ENCODE assay signal across 22 mouse cellular contexts in genomic region chr11:96411934-96412333, GRCm38 (mm10). TPM values are rescaled to one million over a fixed set of nuclear protein-coding genes. Genes with fewer than 3 reads are reported as not detected.
DNase-seq lines count a peak whose midpoint lies in the region; ATAC-seq and TF ChIP-seq lines count a peak whose summit lies in the region.
"Had no signal": no experiment of that assay in that cellular context is flagged by ENCODE, and none has a peak within 500 bp of the region (broad histone marks: within the 10 kb centered on the region; RNA-seq: fewer than 3 reads in every experiment).

No protein-coding gene starts in this region.

- no peak for TF ChIP-seq EP300 in lung, postnatal 0 days (IDR thresholded peaks at IDR 0.05)

- H3K27me3 ChIP-seq in kidney, embryonic 15.5 days = peaks cover 3% of the 10 kb centered on the region; the same call in 1 of the 2 replicates
- H3K27me3 ChIP-seq in kidney, embryonic 16.5 days (ENCODE audit: insufficient read depth, low read length) = no peaks in the 10 kb centered on the region
- 0 out of 2 replicates have a peak, but pooled peaks cover 2% of the 10 kb centered on the region for H3K27me3 ChIP-seq in lung, postnatal 0 days (replicated peaks; ENCODE audit: insufficient read depth, low read length)
- H3K27me3 ChIP-seq: forebrain, embryonic 15.5 days; lung, embryonic 15.5 days had no signal

- peak overlapping the region; percentile 73 for H3K27ac ChIP-seq in kidney, embryonic 15.5 days
- H3K27ac ChIP-seq in kidney, embryonic 16.5 days (ENCODE audit: low read length) = no peak overlapping the region
- no peak overlapping the region for H3K27ac ChIP-seq in lung, postnatal 0 days (ENCODE audit: low read length)
- H3K27ac ChIP-seq: forebrain, embryonic 15.5 days; lung, embryonic 15.5 days had no signal

- peak; percentile 39; the same call in 1 of the 2 replicates for TF ChIP-seq CTCF in lung, postnatal 0 days (IDR thresholded peaks at IDR 0.05)

- no peaks in the 10 kb centered on the region for H3K36me3 ChIP-seq in kidney, embryonic 15.5 days
- H3K36me3 ChIP-seq in kidney, embryonic 16.5 days (ENCODE audit: insufficient read depth, low read length) = no peaks in the 10 kb centered on the region
- no peaks in the 10 kb centered on the region for H3K36me3 ChIP-seq in lung, postnatal 0 days (ENCODE audit: insufficient read depth, low read length)
- H3K36me3 ChIP-seq: forebrain, embryonic 15.5 days; lung, embryonic 15.5 days had no signal

- no peak overlapping the region for H3K9ac ChIP-seq in kidney, embryonic 15.5 days
- no peak overlapping the region for H3K9ac ChIP-seq in kidney, embryonic 16.5 days (replicated peaks; ENCODE audit: low read length)
- H3K9ac ChIP-seq in lung, postnatal 0 days (replicated peaks; ENCODE audit: low read depth) = no peak overlapping the region
- H3K9ac ChIP-seq: forebrain, embryonic 15.5 days; lung, embryonic 15.5 days had no signal

- no peak overlapping the region for H3K4me3 ChIP-seq in kidney, embryonic 15.5 days (replicated peaks)
- H3K4me3 ChIP-seq in kidney, embryonic 16.5 days (ENCODE audit: low read length) = no peak overlapping the region
- H3K4me3 ChIP-seq in lung, postnatal 0 days (ENCODE audit: low read depth, low read length) = no peak overlapping the region
- H3K4me3 ChIP-seq: forebrain, embryonic 15.5 days; lung, embryonic 15.5 days; megakaryocyte, embryonic 14.5 days had no signal

- no peak overlapping the region for H3K4me2 ChIP-seq in kidney, embryonic 15.5 days
- H3K4me2 ChIP-seq in kidney, embryonic 16.5 days (replicated peaks; ENCODE audit: low read depth, low read length) = no peak overlapping the region
- no peak overlapping the region for H3K4me2 ChIP-seq in lung, postnatal 0 days (replicated peaks; ENCODE audit: low read depth, low read length)
- H3K4me2 ChIP-seq: forebrain, embryonic 15.5 days; lung, embryonic 15.5 days had no signal

- ATAC-seq in kidney, embryonic 15.5 days (replicated peaks; ENCODE audit: low FRiP score) = no peak
- ATAC-seq in kidney, embryonic 16.5 days (ENCODE audit: low FRiP score, low TSS enrichment) = no peak
- ATAC-seq in lung, postnatal 0 days = no peak
- ATAC-seq: forebrain, embryonic 15.5 days; midbrain, embryonic 16.5 days had no signal

- 79% methylated on average over 4 of the region's 4 CpGs for WGBS in kidney, embryonic 15.5 days
- 77% methylated on average over 4 of the region's 4 CpGs for WGBS in kidney, embryonic 16.5 days
- 64% methylated on average over 4 of the region's 4 CpGs for WGBS in lung, postnatal 0 days

- no peak for DNase-seq in lung, postnatal 0 days (ENCODE audit: low spot score)
- DNase-seq in lung, postnatal 14 days = no peak
- peak; percentile 45 for DNase-seq in ZHBTc4 (ENCODE audit: low read depth, low spot score)
- DNase-seq in testis, postnatal 14 days (ENCODE audit: low spot score) = peak; percentile 52
- no peak for DNase-seq in adrenal gland, adult 2 months
- no peak for DNase-seq in ovary, postnatal 10 days (ENCODE audit: low spot score)
- DNase-seq: adrenal gland, postnatal 25 days; cerebellum, adult 8-10 months; heart, adult 11 months; kidney, postnatal 10 days; right cerebral cortex, postnatal 14 days; thymus, adult 2 months had no signal

- H3K4me1 ChIP-seq in kidney, embryonic 15.5 days = peaks cover 67% of the 10 kb centered on the region
- peaks cover 63% of the 10 kb centered on the region for H3K4me1 ChIP-seq in kidney, embryonic 16.5 days (ENCODE audit: insufficient read depth, low read length)
- H3K4me1 ChIP-seq in lung, postnatal 0 days (ENCODE audit: insufficient read depth, low read depth, low read length) = peaks cover 8% of the 10 kb centered on the region; the same call in 1 of the 2 replicates

- no peaks in the 10 kb centered on the region for H3K9me3 ChIP-seq in kidney, embryonic 15.5 days (replicated peaks)
- peaks cover 5% of the 10 kb centered on the region; the same call in 1 of the 2 replicates for H3K9me3 ChIP-seq in kidney, embryonic 16.5 days (ENCODE audit: low read length)
- no peaks in the 10 kb centered on the region for H3K9me3 ChIP-seq in lung, postnatal 0 days (ENCODE audit: low read length)
- H3K9me3 ChIP-seq: forebrain, embryonic 15.5 days; lung, embryonic 15.5 days had no signal

RNA-seq across cellular contexts. Expression of gene Hoxb1, which starts 46.4 kb away (rescaled TPM):
- 0.27 and 0.35 TPM in 2 replicates for polyA plus RNA-seq in kidney, embryonic 15.5 days (2015; fragmentation: Nextera tagmentation; extraction: Ambion mirVana)
- 0.08 and 0.12 TPM in 2 replicates for polyA plus RNA-seq in kidney, embryonic 16.5 days (2015; fragmentation: Nextera tagmentation; extraction: Ambion mirVana)
- not detected in 2 replicates for polyA plus RNA-seq in lung, postnatal 0 days (2015; fragmentation: Nextera tagmentation; extraction: Ambion mirVana)
- not detected for total RNA-seq in adrenal gland, adult 2 months (2021)
- polyA plus RNA-seq in adrenal gland, adult 2 months (2012; rRNA removed) = not detected in 2 replicates
- total RNA-seq: adrenal gland, postnatal 25 days; common myeloid progenitor, adult 5-6 weeks; hematopoietic stem cell, adult 5-6 weeks; left cerebral cortex, postnatal 10 days had no signal
- polyA plus RNA-seq: C2C12; forebrain, embryonic 15.5 days; lung, embryonic 15.5 days; midbrain, embryonic 16.5 days; thymus, adult 2 months had no signal

RNA-seq across cellular contexts. Expression of gene Skap1, which starts 52.5 kb away (rescaled TPM):
- polyA plus RNA-seq in kidney, embryonic 15.5 days (2015; fragmentation: Nextera tagmentation; extraction: Ambion mirVana) = 10.4 and 10.6 TPM in 2 replicates
- 10.1 and 12.3 TPM in 2 replicates for polyA plus RNA-seq in kidney, embryonic 16.5 days (2015; fragmentation: Nextera tagmentation; extraction: Ambion mirVana)
- 0.73 and 1.0 TPM in 2 replicates for polyA plus RNA-seq in lung, postnatal 0 days (2015; fragmentation: Nextera tagmentation; extraction: Ambion mirVana)
- 1 to 10 TPM; 5.5 to 6.5 TPM for total RNA-seq in adrenal gland, adult 2 months (2021)
- polyA plus RNA-seq in adrenal gland, adult 2 months (2012; rRNA removed) = 2.9 and 3.3 TPM in 2 replicates
- total RNA-seq: common myeloid progenitor, adult 5-6 weeks had no signal

Comparison
In these comparisons a context has a peak if more than half of its experiments do, and no peak if none do; other contexts are left out.
1. DNase-seq: peak in ZHBTc4 (single experiment) and testis, postnatal 14 days (single experiment); none in lung, postnatal 0 days (single experiment), lung, postnatal 14 days (single experiment), adrenal gland, adult 2 months (single experiment) and ovary, postnatal 10 days (single experiment).